Mouse (Mus musculus) myocyte (in vitro differentiated cells): ENCODE results near the gene Yes1.

ENCODE experiments used
- E2F4 ChIP-seq: IDR thresholded peaks from one replicate; pipeline ENCODE4 v1.6.1; 2011; ENCODE audit warnings: mild to moderate bottlenecking, control low read depth, moderate library complexity; ENCODE audit not compliant: insufficient read depth
- MAX ChIP-seq: IDR thresholded peaks from one replicate; pipeline ENCODE4 v1.6.1; 2011; ENCODE audit warnings: low read depth, mild to moderate bottlenecking, control low read depth
- MYOD1 ChIP-seq, 3 experiments: IDR thresholded peaks; one replicate each; pipeline ENCODE4 v1.6.1; 2011; ENCODE audit warnings: control low read depth in 2 of 3, low read depth in 2 of 3, mild to moderate bottlenecking in 2 of 3, moderate library complexity in 1 of 3; ENCODE audit not compliant: insufficient read length in 2 of 3, control insufficient read depth in 1 of 3
- MYOG ChIP-seq, 3 experiments: IDR thresholded peaks; one replicate each; pipeline ENCODE4 v1.6.1; 2011; ENCODE audit warnings: control low read depth in 2 of 3, low read depth in 2 of 3, mild to moderate bottlenecking in 2 of 3; ENCODE audit not compliant: insufficient read length in 2 of 3, control insufficient read depth in 1 of 3, insufficient read depth in 1 of 3
- POLR2A ChIP-seq: IDR thresholded peaks from one replicate; pipeline ENCODE4 v1.6.1; 2011; ENCODE audit warnings: low read depth, mild to moderate bottlenecking, control low read depth, moderate library complexity; ENCODE audit not compliant: insufficient read length
- TCF12 ChIP-seq: IDR thresholded peaks from one replicate; pipeline ENCODE4 v1.6.1; 2011; ENCODE audit warnings: mild to moderate bottlenecking, control low read depth; ENCODE audit not compliant: poor library complexity, insufficient read depth, severe bottlenecking
- TCF3 ChIP-seq: IDR thresholded peaks from one replicate; pipeline ENCODE4 v1.6.1; 2011; ENCODE audit warnings: low read depth, control low read depth; ENCODE audit not compliant: insufficient read length
- USF1 ChIP-seq: IDR thresholded peaks from one replicate; pipeline ENCODE4 v1.6.1; 2011; ENCODE audit warnings: low read depth, mild to moderate bottlenecking, control low read depth, moderate library complexity

DNA sequence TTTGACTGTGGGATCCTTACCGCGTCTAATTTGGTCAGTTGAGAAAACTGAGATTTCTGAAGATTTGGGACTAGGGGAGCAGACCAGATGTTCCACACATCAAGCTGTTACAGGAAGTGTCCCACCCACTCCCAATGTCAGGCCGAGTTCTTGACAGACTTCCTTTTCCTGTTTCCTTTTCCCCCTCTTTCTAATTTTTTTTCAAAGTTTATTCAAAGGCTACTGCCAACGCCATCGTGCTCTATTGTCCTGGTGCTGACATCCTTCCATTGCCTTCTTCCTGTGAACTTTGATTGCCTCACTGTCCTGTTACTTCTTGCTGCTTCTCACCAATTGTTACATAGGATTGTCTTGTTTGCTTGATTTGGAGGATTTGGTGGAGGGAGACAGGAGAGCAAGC is 16.6 kb upstream of the Yes1 start:
- TF ChIP-seq POLR2A, result no peak
- no peak for TF ChIP-seq USF1
- TF ChIP-seq MAX, result no peak
- no peak for TF ChIP-seq MYOD1 (IDR thresholded peaks at IDR 0.05; ENCODE audit: control insufficient read depth in 1 of 3, insufficient read length in 2 of 3, low read depth in 2 of 3)
- no peak for TF ChIP-seq TCF12
- no peak for TF ChIP-seq MYOG (IDR thresholded peaks at IDR 0.05; ENCODE audit: control insufficient read depth in 1 of 3, insufficient read depth in 1 of 3, insufficient read length in 2 of 3, low read depth in 2 of 3)
- TF ChIP-seq E2F4, result no peak
- TF ChIP-seq TCF3, result no peak
